Mouse (Mus musculus) myocyte (in vitro differentiated cells): ENCODE measurements around the gene Gck.

Experiments
- CEBPB ChIP-seq: IDR thresholded peaks from 2 replicates; pipeline ENCODE4 v1.6.1; 2011; ENCODE audit warnings: mild to moderate bottlenecking, moderate library complexity; ENCODE audit not compliant: poor library complexity, insufficient read depth, severe bottlenecking
- E2F4 ChIP-seq: IDR thresholded peaks from one replicate; pipeline ENCODE4 v1.6.1; 2011; ENCODE audit warnings: mild to moderate bottlenecking, control low read depth, moderate library complexity; ENCODE audit not compliant: insufficient read depth
- MAX ChIP-seq: IDR thresholded peaks from one replicate; pipeline ENCODE4 v1.6.1; 2011; ENCODE audit warnings: low read depth, mild to moderate bottlenecking, control low read depth
- MYOD1 ChIP-seq, 3 experiments: IDR thresholded peaks; one replicate each; pipeline ENCODE4 v1.6.1; 2011; ENCODE audit warnings: control low read depth in 2 of 3, low read depth in 2 of 3, mild to moderate bottlenecking in 2 of 3, moderate library complexity in 1 of 3; ENCODE audit not compliant: insufficient read length in 2 of 3, control insufficient read depth in 1 of 3
- MYOG ChIP-seq, 3 experiments: IDR thresholded peaks; one replicate each; pipeline ENCODE4 v1.6.1; 2011; ENCODE audit warnings: control low read depth in 2 of 3, low read depth in 2 of 3, mild to moderate bottlenecking in 2 of 3; ENCODE audit not compliant: insufficient read length in 2 of 3, control insufficient read depth in 1 of 3, insufficient read depth in 1 of 3
- POLR2A ChIP-seq: IDR thresholded peaks from one replicate; pipeline ENCODE4 v1.6.1; 2011; ENCODE audit warnings: low read depth, mild to moderate bottlenecking, control low read depth, moderate library complexity; ENCODE audit not compliant: insufficient read length
- POLR2AphosphoS2 ChIP-seq: IDR thresholded peaks from one replicate; pipeline ENCODE4 v1.6.1; 2011; ENCODE audit warnings: low read depth, control low read depth; ENCODE audit not compliant: insufficient read length
- REST ChIP-seq: IDR thresholded peaks from one replicate; pipeline ENCODE4 v1.6.1; 2011; ENCODE audit warnings: mild to moderate bottlenecking, control low read depth, moderate library complexity; ENCODE audit not compliant: insufficient read depth, insufficient read length
- SRF ChIP-seq: IDR thresholded peaks from one replicate; pipeline ENCODE4 v1.6.1; 2011; ENCODE audit warnings: low read depth; ENCODE audit not compliant: control insufficient read depth, insufficient read length
- TCF12 ChIP-seq: IDR thresholded peaks from one replicate; pipeline ENCODE4 v1.6.1; 2011; ENCODE audit warnings: mild to moderate bottlenecking, control low read depth; ENCODE audit not compliant: poor library complexity, insufficient read depth, severe bottlenecking
- USF1 ChIP-seq: IDR thresholded peaks from one replicate; pipeline ENCODE4 v1.6.1; 2011; ENCODE audit warnings: low read depth, mild to moderate bottlenecking, control low read depth, moderate library complexity

GRCm38 (mm10) chr11:5877421-5877820 lies 72.5 kb downstream of the Gck start:
- TF ChIP-seq POLR2A = no peak
- no peak for TF ChIP-seq USF1
- TF ChIP-seq SRF = no peak
- no peak for TF ChIP-seq E2F4
- TF ChIP-seq MYOG (IDR thresholded peaks at IDR 0.05; ENCODE audit: control insufficient read depth in 1 of 3, insufficient read depth in 1 of 3, insufficient read length in 2 of 3, low read depth in 2 of 3) = no peak
- no peak for TF ChIP-seq TCF12
- TF ChIP-seq MAX = no peak
- no peak for TF ChIP-seq REST
- TF ChIP-seq POLR2AphosphoS2 = no peak
- TF ChIP-seq CEBPB = no peak
- no peak for TF ChIP-seq MYOD1 (IDR thresholded peaks at IDR 0.05; ENCODE audit: control insufficient read depth in 1 of 3, insufficient read length in 2 of 3, low read depth in 2 of 3)
